Mouse (Mus musculus) left cerebral cortex, adult 2 months (tissue): ENCODE measurements around the gene Pgf. TPM values are rescaled to one million over a fixed set of nuclear protein-coding genes. Genes with fewer than 3 reads are reported as not detected.

Source experiments
- DNase-seq, 2 experiments: peaks; one replicate each; pipeline ENCODE4 v3.0.0; 2021 to 2022; ENCODE audit warnings: low spot score in 2 of 2, mixed read lengths in 1 of 2; ENCODE audit errors: extremely low spot score in 1 of 2
- H3K27ac ChIP-seq: fragments of 200-600 bp; 2 replicates; pipeline ENCODE4 v1.8.1; 2022
- H3K4me3 ChIP-seq: fragments of 200-600 bp; 2 replicates; pipeline ENCODE4 v1.8.1; 2022
- CTCF ChIP-seq: fragments of 200-600 bp; IDR thresholded peaks from 2 replicates; pipeline ENCODE4 v1.8.1; 2022; ENCODE audit warnings: antibody characterized with exemption, mild to moderate bottlenecking, moderate library complexity
- intact Hi-C: fragments of 180-260 bp; cut with DNase I; formaldehyde crosslinking; loops from one replicate; pipeline ENCODE4 v1.15.1; 2025
- total RNA-seq, 2 experiments: library from RNA; stranded (reverse); gene quantifications; 2 replicates each; pipeline ENCODE4 v1.2.3; 2021

Gene Pgf
- total RNA-seq, 2 experiments from 2014 or later: 2.6 TPM

DNA sequence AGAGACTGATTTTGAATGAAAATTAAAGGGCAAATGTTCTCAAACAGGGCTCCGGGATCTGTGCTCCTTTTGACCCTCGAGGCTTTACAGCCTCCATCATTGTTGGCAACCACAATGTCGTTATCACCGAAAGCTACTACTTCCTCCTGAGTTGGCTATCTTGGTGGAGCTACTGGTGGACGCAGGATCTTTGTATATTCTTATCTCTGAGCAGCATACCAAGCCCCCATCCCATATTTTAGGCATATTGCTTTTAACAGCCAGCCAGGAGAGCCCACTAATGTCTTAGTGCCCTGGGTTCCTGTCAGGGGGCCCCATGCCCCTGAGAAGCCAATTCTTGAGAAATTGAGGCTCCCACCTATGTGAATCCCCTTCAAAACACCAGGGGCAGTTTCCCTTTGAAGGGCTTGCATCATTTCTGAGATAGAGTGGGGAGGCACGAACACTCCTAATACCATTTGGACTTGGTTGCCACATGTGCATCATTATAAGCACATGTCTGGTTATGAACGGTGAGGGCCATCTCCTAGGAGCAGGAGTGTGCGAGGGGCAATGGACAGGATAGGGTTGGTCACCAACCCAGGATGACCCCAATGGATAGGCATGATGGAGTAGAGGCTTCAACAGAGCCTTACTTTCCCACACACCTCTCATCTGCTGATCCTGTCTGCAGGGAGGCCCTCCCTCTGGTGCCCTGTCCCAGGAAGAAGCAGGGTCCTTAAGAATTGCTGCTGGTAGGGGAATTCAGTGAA is 43.4 kb downstream of the Pgf start:
- no peak for TF ChIP-seq CTCF
- no peak for DNase-seq
- Histone ChIP-seq H3K27ac (no peak overlapping the region), H3K4me3 (no peak overlapping the region)
- intact Hi-C loops: no loop called here

DNA sequence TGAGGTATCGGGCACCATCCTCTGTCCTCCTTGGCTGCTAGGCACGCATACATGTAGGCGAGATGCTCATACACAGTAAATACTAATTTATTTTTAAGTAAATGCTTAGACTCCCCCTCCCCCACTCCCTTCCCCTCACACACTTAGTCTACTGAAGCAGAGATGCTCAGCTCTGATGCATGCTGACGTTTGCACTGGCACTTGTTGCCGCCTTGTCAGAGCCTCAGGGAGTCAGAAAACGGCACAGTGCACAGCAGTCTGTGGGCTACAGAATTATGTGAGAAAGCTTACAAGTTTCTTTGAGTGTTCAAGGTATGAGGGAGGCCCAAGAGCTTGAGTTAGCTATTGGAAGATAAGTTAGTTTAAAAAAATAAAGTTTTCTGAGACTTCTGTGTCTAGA is 46.2 kb downstream of the Pgf start:
- no peak for TF ChIP-seq CTCF
- H3K27ac ChIP-seq: no peak overlapping the region
- intact Hi-C loops: no loop called here
- no peak for DNase-seq
- H3K4me3 ChIP-seq: no peak overlapping the region

DNA sequence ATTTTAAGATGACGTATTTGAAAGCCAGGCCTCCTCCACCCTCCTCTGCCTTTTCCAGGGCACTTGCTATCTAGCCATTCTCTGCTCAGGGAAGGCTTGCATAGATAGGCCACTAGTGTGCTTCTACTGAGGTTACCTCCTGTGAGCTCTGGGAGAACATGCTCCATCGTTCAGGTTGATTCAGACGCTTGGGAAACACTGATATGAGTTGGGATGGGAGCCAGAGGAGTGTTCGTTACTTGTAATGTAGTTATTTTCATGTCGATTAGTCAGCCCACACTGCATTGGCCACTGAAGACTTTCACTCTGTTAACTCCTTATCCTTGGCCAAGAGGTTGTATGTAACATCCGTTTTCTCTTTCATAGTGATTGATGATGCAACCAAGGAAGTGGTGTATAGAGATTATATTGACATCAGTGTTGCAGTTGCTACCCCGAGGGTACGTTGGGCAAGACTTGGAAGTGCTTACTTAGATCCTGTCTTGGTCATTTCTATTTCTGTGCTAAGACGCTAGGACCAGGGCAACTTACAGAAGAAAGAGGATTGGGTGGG is 48.1 kb downstream of the Pgf start:
- intact Hi-C loops: no loop called here
- no peak overlapping the region for H3K27ac ChIP-seq

DNA sequence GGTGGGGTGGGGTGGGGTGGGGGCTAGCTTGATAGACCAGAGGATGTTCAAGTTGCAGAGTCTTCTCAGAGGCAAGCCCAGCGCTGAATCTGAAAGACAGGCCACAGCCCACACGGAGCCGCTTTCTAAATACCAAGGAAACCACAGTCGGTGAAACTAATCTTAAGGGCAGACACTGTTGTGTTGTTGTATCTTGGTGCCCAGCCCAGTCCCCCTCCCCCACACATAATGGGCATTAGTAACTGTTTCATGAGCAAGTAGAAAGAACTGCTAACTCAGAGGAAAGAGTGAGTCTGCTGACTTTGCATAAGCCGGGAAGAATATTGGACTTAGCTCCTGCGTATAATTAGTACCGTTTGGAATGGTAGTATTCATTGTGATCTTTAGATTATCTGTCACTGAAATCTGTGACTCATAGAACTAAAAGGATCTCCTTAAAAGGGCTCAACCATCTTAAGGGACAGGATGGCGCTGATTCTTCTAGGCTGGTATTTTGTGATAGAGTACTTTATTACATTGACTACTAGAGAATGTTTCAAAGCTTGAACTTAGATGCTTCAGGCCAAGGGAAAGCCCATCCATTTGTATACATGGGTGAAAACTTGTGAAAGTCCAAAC is 50.5 kb downstream of the Pgf start:
- intact Hi-C loops: no loop called here
- no peak for DNase-seq
- no peak for TF ChIP-seq CTCF
- H3K27ac ChIP-seq: no peak overlapping the region; the same call in 1 of the 2 replicates
- H3K4me3 ChIP-seq: no peak overlapping the region

More for the DNA sequence above, 48.1 kb downstream of the Pgf start:
- TF ChIP-seq CTCF: no peak
- no peak for DNase-seq
- no peak overlapping the region for H3K4me3 ChIP-seq

DNA sequence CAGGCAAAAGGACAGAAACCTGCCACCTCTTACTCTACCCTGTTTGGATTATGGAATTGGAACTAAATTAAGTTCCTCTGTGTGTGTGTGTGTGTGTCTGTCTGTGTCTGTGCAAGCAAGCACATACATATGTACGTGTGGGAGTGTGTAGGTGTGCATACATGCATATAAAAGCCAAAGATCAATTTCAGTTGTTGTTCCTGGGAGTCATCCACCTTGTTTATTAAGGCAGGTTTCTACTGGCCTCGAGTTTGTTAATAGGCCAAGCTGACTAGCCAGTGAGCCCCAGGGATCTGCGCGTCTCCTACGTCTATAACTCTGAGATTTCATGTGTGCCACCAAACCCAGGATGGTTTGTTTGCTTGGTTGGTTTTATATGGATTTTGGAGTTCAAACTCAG is 52.8 kb downstream of the Pgf start:
- Histone ChIP-seq H3K27ac (no peak overlapping the region), H3K4me3 (no peak overlapping the region)
- TF ChIP-seq CTCF: no peak
- DNase-seq: no peak
- intact Hi-C loops: no loop called here

DNA sequence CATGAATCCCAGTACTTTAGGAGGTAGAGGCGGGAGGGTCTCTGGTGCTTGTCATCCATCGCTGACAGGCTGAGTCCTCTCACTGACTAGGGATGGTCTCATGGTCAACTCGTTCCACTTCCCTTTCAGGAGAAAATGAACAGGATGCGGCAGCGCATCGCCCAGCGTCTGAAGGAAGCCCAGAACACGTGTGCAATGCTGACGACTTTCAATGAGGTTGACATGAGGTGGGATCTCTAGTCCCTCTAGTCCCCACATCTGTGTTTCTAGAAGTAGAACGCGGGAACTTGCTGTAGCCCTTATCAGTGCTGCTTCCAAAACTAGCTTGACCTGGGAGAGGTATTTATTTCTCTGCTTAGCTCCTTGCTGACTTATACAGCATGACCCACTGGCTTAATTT is 53.9 kb downstream of the Pgf start:
- no peak for DNase-seq
- Histone ChIP-seq H3K27ac (no peak overlapping the region), H3K4me3 (no peak overlapping the region)
- TF ChIP-seq CTCF: no peak
- intact Hi-C loops: no loop called here

DNA sequence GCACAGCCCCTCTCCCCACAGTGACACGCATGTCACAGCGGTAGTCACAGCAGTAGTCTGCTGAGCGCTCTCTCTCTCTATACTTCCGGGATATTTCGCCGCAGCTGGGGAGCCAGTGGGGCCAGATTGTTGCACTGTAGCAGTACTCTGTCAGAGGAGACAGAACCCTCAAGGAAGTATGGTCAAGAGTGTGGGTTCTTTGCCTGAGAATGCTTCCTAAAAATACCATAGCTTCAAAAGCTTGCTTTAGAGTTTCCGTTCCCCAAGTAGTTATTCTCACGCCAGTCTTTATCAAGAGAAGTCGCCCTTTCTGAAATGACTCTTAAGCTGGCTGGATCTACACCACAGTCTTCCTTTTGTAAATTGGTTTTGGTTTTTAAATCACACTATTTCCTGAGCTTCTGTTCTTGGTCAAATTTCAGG is 54.5 kb downstream of the Pgf start:
- intact Hi-C loops: no loop called here

DNA sequence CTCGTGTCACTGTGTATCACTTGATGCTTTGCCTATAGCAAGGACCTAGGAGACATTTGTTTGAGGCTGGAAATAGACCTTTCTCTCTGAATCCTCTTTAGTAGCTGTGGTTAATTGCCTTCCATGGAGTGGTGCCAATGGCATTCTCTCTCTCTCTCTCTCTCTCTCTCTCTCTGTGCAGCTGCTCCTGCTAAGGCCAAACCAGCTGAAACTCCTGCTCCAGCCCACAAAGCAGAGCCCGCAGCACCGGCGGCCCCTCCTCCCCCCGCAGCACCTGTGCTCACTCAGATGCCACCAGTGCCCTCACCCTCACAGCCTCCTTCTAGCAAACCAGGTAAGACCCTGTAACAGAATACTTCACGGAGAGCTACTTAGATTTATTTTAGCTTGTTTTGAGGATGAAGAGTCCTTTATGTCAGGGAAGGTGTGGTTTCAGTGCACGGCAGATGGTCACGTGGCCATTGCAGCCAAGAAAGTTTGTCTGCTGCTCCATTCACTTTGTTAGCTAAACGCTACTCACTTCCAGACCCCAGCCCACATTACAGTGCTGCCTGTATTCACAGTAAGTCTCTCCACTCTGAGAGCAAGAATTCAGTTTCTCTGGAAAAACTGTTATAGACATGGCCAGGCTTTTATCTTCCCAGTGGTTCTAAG is 55.7 kb downstream of the Pgf start:
- H3K4me3 ChIP-seq: no peak overlapping the region
- no peak for TF ChIP-seq CTCF
- DNase-seq: no peak
- no peak overlapping the region for H3K27ac ChIP-seq
- intact Hi-C loops: no loop called here

More for the DNA sequence above, 54.5 kb downstream of the Pgf start:
- no peak for TF ChIP-seq CTCF
- DNase-seq: no peak
- H3K27ac ChIP-seq: no peak overlapping the region
- no peak overlapping the region for H3K4me3 ChIP-seq

Other genes starting within 250 kb of the Pgf start
- gene Fcf1, start 206.9 kb downstream of the Pgf start, total RNA-seq: 10 to 100 TPM; 28.9 to 31.5 TPM
- gene Arel1, start 206.9 kb downstream of the Pgf start, total RNA-seq: 10 to 100 TPM; 95.6 to 97.8 TPM
- gene Ylpm1, start 181.5 kb downstream of the Pgf start, total RNA-seq: 100 to 1,000 TPM; 124 to 126 TPM
- 1 to 10 TPM; 1.9 to 2.1 TPM for gene Prox2, start 67.0 kb downstream of the Pgf start, total RNA-seq
- gene Dlst, start 67.0 kb downstream of the Pgf start, total RNA-seq: 100 to 1,000 TPM; 146 to 156 TPM
- gene Rps6kl1, start 26.5 kb downstream of the Pgf start, total RNA-seq: 10 to 100 TPM; 33.9 to 38.6 TPM
- gene Eif2b2, start 41.7 kb upstream of the Pgf start, total RNA-seq: 10 to 100 TPM; 58.5 to 74.0 TPM
- 10 to 100 TPM; 16.6 to 17.4 TPM for gene Mlh3, start 92.8 kb upstream of the Pgf start, total RNA-seq
- gene Acyp1, start 110.6 kb upstream of the Pgf start, total RNA-seq: 10 to 100 TPM; 32.9 to 37.4 TPM
- gene Zc2hc1c, start 110.8 kb upstream of the Pgf start, total RNA-seq: 1 to 10 TPM; 2.0 to 2.8 TPM
- gene Nek9, start 161.6 kb upstream of the Pgf start, total RNA-seq: 10 to 100 TPM; 32.9 to 34.8 TPM
- gene Tmed10, start 197.1 kb upstream of the Pgf start, total RNA-seq: 100 to 1,000 TPM; 164 to 165 TPM